Mouse (Mus musculus) kidney, adult 11 months (tissue): ENCODE results near the gene Fgf14.
"Not testable (repeated sequence)": the region's sequence is repeated elsewhere in the genome, so short reads cannot be mapped to it uniquely, and the experiment has no call there.

Experiments used
- DNase-seq: peaks from one replicate; pipeline ENCODE4 v3.0.0; 2022

Fgf14 gene

DNA sequence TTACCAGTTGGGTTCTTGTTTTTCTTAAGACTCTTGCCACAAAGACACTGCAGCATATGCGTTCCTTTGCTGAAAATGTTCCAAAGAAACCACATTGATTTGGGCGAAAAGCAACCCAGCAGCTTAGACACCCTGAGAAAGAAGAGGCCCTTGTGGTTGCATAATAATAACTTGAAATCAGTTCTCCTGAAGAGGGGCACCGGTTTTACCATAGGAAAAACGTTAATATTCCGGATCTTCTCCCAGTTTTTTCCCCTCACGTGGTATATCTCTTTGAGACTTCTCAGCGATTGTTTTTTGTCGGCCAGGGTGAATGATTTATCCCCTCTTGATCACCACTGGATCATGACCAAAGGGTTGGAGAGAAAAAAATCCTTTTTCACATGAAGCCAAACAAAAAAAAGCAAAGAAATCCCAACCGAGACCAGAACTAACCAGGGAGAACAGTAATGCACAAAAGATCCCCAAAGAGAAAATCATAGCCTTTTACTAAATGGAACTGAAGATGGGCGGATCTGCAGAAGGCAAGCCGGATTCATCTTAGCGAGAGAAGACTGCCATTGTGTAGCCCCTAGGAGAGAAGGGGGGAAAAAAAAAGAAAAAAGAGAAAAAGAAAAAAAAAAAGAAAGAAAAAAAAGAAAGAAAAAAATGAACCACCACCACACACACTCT lies at the start of gene Fgf14:
Gene Fgf14, minus strand, starts transcription at position 622 of the 672 bp plus-strand sequence.
- no peak for DNase-seq

DNA sequence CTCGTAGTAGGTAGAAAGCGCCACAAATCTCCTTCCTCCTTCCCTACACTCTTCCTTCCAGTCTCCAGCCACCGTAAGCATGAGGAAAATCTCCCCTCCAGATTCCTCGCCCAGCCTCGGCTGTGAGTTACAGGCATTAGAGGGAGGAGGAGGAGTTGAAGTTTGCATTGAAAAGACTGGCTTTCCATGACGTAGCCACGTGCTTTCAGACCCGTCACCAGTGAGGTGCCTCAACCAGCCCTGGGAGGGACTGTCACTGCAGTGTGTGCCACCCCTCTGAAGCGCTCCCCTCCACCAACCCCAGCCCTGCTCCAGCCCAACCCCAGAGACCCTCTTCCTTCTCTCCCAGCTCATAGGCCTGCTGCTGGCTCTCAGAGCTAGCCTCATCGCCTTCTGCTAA lies 452 bp upstream of the Fgf14 start:
- DNase-seq, result no peak

DNA sequence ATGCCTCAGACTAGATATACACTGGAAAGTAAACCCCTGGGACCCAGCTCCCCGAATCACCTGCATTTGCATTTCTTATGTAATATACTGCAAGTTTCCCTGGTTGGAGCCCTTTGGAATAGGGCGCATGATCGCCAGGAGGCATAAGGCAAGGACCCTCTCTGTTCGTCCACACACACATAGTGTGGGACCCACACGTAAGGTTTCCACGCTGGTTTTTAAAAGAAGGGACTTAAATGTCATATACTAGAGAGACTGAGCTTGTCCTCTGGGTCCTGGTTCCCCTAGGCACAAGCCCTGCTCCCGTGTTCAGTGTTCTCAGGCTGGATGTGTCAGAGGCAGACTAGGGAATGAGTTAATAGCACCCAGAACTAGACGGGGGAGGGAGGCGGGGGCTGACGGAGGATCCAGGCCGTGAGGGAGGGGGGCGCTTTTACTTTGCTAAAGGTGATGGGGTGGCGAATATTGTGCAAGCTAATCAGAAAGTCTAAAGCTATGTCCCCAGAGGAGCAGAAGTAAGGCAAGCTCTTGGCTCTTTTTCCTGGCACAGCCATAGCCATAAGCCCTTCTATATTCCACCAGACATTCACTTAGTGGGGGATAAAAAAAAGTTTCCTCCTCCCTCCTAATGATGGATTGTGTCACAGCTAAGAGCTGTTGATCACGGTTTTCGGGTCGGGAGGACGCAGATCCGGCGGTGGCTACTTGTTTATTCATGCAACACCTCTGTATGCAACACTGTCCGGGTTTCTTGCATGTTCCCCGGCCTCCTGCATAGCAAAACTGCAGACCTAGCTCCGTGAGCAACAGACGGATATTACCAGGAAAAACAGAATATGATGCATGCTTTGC lies 1.0 kb downstream of the Fgf14 start:
- no peak for DNase-seq

GRCm38 (mm10) chr14:124675142-124675653 lies 1.7 kb downstream of the Fgf14 start:
- no peak for DNase-seq

DNA sequence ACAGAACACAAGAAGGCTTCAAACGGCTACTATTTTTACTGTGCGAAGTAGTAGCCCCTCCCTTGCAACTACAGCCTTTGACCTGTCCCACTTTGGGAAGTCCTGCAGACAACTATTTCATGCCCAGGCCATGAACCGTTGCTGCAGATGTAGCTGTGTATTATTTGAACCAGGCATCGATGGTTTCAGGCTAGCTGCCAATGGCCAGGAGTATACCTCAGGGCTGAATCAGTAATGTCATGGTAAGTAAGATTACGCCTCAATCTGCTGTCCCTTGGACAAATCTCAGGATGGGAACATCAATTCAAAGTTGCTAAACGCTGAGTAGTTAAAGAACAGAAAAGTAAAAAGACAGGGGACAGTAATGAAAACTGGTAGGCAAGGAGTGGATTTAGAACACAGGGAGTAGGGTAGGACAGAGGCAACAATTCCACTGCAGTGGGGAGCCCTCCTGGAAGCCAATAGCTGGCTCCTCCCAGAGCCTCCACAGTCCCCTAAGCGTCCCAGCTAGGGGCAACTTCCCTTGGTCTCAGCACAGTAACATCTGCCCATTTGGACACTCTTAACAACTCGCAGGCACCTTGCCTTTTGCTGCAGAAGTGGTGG lies 2.3 kb downstream of the Fgf14 start:
- no peak for DNase-seq

- DNase-seq, result no peak
Measured at GRCm38 (mm10) chr14:124669739-124670138, 7.2 kb downstream of the Fgf14 start.

- DNase-seq, result no peak
Measured at GRCm38 (mm10) chr14:124642822-124643221, 34.1 kb downstream of the Fgf14 start.

DNA sequence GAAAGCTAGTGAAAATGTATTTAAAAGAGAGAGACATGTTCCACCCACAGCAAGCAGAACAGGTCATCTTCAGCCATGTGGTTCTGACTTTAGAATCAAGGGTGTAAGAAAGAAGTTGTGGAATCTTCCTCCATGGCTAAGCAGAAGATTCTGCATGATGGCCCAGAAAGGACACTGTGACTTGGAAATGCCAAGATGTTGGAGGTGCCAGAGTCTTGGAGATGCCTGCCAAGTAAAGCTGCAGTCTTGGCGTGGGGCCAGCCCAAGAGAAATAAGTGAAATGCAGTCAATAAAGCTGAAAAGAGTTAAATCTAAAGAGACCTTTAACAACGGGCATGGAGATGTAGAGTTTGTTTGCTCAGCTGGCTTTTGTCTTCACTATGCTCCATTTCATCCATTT lies 42.0 kb downstream of the Fgf14 start:
- no peak for DNase-seq

DNA sequence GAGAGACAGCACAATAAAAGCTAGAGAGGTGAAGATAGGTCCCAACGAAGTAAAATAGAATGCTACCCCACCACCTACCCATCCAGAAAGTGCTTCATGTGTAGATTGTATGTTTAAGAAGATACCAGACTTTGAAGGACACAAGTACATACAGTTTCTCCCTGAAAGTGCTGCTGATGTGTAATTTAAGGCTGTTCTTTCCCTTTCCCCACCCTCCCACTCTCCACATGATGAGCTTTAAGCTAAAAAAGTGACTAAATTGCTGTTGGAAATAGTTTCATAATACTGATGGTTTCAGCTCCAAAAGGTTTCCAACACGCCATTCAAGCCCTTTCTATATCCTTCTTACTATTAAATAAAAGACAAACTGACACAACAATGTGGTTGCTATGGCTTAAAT lies 63.5 kb downstream of the Fgf14 start:
- no peak for DNase-seq

- no peak for DNase-seq
Measured at GRCm38 (mm10) chr14:124606036-124606711, 70.8 kb downstream of the Fgf14 start.

DNA sequence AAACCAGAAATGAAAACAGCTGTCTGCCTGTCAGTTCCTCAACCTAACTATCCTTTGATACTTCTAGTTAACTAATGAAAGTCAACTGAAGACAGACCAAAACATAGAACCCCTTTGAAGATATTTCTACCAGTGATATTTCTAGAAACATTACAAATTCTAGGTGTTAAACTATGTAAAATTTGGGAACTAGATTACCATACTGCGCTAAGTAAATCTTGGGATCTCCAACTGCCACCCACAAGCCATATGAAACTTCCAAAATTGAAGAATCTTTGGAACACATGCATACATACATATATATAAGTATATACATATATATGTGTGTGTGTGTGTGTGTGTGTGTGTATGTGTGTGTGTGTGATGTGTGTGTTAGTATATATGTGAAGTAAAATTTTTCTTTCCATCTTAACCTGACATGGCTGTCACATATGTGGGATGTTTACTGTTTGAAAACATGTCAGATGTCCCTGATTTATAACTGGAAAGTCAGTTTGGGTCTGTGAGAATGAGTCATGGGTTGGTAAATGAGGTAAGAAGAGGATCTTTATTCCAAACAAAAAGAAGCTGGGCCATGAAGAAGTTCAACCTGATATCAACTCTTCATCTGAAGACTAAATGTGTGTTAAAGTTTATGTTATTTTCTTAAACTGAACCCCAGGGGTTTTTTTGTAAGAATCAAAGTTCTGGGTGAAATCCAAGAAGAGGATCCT lies 71.7 kb downstream of the Fgf14 start:
- no peak for DNase-seq

GRCm38 (mm10) chr14:124576571-124576970 lies 100.4 kb downstream of the Fgf14 start:
- no peak for DNase-seq

GRCm38 (mm10) chr14:124575130-124575885 lies 101.6 kb downstream of the Fgf14 start:
- DNase-seq, result peak; percentile 5

- no peak for DNase-seq
Measured at GRCm38 (mm10) chr14:124566445-124566844, 110.5 kb downstream of the Fgf14 start.

DNA sequence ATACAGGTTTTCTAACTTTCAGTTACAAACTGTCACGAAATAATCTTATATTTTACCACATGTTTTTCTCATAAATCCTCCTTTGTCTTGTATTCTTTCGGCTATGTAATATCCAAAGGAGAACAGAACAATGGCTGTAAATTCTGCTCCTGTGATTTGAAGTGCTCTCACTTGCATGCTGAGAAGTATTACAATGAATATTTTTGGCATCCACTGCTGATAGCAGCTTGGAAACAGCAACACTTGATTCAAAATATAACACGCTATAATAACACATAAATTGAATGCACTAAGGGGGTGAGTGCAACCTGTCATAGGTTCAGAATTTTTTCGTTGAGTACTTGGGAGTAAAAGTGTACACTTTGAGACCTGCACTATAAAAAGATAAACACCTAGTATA lies 115.4 kb downstream of the Fgf14 start:
- no peak for DNase-seq

DNA sequence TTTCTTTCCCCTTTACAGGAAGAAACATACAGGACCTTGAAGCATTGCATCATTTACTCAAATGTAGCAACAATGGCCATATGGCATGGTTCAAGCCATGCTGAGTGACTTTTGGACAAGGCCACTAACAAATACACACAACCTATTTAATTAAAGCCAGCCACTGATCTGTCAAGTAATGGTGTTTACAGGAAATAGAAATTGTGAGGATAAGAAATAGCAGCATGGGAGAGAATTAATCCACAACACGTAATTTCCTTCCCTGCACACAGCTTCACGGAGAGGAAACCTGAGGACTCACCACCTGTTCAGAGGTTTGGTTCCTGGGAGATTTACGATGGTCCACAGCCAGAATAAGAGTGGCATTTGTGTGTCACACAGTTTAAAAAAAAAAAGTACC lies 140.8 kb downstream of the Fgf14 start:
- DNase-seq, result no peak

GRCm38 (mm10) chr14:124535376-124535775 lies 141.6 kb downstream of the Fgf14 start:
- DNase-seq, result not testable (repeated sequence)

DNA sequence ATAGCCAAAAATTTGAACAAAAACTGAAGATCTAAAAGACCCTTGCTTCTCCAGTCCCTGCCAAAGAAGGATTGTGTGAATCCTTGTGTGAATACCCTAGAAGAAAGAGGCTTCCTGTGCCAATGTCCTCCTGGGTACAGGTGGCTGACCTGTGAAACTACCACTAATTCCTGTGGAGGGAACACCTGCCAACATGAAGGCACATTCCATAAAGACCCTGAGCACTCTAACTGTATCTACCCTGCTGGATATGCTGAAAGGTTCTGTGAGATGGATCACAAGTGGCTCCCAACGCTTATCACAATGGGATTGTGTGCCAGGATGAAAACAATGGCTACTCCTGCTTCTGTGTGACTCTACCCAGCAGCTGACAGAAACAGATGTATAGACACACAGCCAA lies 144.9 kb downstream of the Fgf14 start:
- no peak for DNase-seq

- DNase-seq, result no peak
Measured at GRCm38 (mm10) chr14:124512009-124512408, 164.9 kb downstream of the Fgf14 start.

GRCm38 (mm10) chr14:124488971-124489370 lies 188.0 kb downstream of the Fgf14 start:
- DNase-seq, result no peak

- no peak for DNase-seq
Measured at GRCm38 (mm10) chr14:124485261-124485660, 191.7 kb downstream of the Fgf14 start.
